Mouse (Mus musculus) left cerebral cortex, postnatal 4 days (tissue): ENCODE data around the gene Syn3. TPM values are rescaled to one million over a fixed set of nuclear protein-coding genes. Genes with fewer than 3 reads are reported as not detected.
A peak's percentile ranks its signal among the peaks of the same experiment; 100 is the strongest.

ENCODE experiments used
- DNase-seq: peaks from one replicate; pipeline ENCODE4 v3.0.0-alpha.2; 2022
- intact Hi-C: fragments of 180-260 bp; cut with DNase I; formaldehyde crosslinking; loops from one replicate; pipeline ENCODE4 v1.15.1; 2025
- total RNA-seq, 2 experiments: library from RNA; stranded (reverse); gene quantifications; 2 replicates each; pipeline ENCODE4 v1.2.3; 2021

The Syn3 gene
- total RNA-seq, 2 experiments from 2014 or later, result 82.2 to 85.4 TPM

- no peak for DNase-seq
- intact Hi-C loops, result no loop called here
These were observed 423.6 kb downstream of the Syn3 start for GRCm38 (mm10) chr10:86074971-86075711.

GRCm38 (mm10) chr10:86074134-86074533 lies 424.6 kb downstream of the Syn3 start:
- intact Hi-C loops, result no loop called here
- DNase-seq, result no peak

DNA sequence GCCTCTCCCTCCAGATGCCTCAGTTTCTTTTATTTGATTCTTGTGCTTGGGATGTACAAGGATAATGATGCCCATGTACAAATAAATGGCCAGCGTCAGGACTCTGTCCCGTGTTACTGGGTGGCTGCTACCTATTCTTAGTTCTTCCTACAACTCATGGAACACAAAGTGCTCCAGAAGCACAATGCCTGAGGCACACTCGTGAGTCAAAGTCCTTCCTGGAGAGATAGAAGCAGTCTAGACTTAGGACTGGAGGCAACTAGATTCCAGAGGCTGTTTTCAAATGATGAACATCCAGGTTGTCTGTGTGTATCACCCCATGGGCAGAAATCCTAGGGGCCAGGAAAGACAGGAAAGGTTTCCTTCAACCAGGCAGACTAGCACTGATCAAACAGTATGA lies 427.9 kb downstream of the Syn3 start:
- no peak for DNase-seq
- intact Hi-C loops, result no loop called here

DNA sequence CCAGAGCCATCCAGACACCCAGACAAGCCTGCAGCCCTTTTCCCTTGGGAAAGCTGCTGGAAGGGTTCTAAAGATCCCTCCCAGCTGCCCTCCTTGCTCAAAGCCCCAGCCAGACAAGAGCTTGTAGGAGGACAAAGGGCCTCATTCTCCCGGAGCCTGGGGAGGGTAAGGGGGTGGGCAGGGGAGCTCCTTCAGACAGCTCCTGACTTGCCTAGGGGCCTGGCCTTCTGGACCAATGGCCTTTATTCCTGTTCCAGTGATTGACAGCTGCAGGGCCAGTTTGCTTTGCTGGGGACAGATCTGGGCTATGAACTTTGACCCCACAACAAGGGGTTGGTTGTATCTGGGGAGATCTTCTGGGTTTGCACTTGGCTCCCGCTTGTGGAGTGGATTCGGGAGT lies 429.4 kb downstream of the Syn3 start:
- DNase-seq, result peak; percentile 29
- intact Hi-C loops, result loop anchor here (5.0 kb wide), 1 partner anchor 313 kb away; no protein-coding TSS in a partner anchor

DNA sequence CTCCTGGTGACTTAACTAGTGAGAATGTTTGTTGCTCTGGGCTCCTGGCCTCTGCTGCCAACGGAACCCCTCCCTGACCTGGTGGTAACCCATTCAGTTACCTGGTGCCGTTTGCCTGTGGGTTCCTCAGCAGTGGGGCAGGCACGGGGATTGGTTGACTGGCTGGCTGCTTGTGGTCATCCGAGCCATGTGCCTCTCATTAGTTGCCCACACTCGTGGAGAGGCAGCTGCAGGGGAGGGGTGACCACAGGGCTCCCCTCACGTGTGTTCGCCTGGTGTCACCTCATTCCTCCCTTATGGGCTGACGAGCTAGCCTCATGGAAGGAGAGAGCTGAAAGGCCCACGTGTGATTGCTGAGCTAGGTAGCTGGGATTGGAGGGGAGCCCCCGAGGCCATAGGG lies 430.8 kb downstream of the Syn3 start:
- intact Hi-C loops, result loop anchor here (5.0 kb wide), 1 partner anchor 314 kb away; no protein-coding TSS in a partner anchor
- DNase-seq, result no peak

- DNase-seq, result no peak
- intact Hi-C loops, result loop anchor here (5.0 kb wide), 1 partner anchor 316 kb away; no protein-coding TSS in a partner anchor
These were observed 432.0 kb downstream of the Syn3 start for GRCm38 (mm10) chr10:86066651-86067050.

DNA sequence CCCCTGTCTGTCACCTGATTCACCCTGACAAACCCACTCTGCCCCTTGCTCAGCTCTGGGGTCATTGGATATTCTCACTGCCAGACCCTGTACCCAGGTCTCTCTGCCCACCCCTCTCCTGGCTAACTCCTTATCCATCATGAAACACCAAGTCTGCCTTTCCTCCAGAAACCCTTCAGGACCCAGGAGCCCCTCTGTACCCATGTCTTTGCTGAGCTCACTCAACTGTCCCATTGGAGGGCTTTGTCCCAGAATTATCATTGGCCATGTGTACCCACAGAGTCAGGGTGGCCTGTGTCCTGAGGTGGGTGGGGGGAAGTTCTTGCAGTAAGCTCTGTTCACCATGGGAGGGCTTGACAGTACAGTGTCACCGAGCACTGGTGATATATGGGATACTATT lies 433.0 kb downstream of the Syn3 start:
- intact Hi-C loops, result loop anchor here (2.0 to 5.0 kb wide), 3 partner anchors 235 to 397 kb away; partner anchors contain the start of gene Timp3
- DNase-seq, result no peak

- peak; percentile 79 for DNase-seq
- intact Hi-C loops, result loop anchor here (2.0 to 5.0 kb wide), 4 partner anchors 236 to 398 kb away; partner anchors contain the start of gene Timp3
These were observed 433.8 kb downstream of the Syn3 start for GRCm38 (mm10) chr10:86064937-86065336.

DNA sequence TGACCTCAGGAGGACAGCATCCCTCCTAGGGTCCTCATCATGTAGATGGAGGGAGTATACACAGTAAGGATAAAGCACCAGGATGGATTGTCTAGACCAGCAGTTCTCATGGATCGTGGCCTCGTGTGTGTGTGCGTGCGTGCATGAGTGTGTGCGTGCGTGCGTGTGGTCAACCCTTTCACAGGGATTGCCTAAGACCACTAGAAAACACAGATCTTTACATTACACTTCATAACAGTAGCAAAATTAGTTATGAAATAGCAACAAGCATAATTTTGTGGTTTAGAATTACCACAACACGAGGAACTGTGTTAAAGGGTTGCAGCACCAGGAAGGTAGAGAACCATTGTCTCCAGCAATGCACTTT lies 435.7 kb downstream of the Syn3 start:
- no peak for DNase-seq
- intact Hi-C loops, result loop anchor here (5.0 kb wide), 1 partner anchor 389 kb away; no protein-coding TSS in a partner anchor

GRCm38 (mm10) chr10:86062261-86063017 lies 436.3 kb downstream of the Syn3 start:
- intact Hi-C loops, result loop anchor here (5.0 kb wide), 1 partner anchor 390 kb away; no protein-coding TSS in a partner anchor

DNA sequence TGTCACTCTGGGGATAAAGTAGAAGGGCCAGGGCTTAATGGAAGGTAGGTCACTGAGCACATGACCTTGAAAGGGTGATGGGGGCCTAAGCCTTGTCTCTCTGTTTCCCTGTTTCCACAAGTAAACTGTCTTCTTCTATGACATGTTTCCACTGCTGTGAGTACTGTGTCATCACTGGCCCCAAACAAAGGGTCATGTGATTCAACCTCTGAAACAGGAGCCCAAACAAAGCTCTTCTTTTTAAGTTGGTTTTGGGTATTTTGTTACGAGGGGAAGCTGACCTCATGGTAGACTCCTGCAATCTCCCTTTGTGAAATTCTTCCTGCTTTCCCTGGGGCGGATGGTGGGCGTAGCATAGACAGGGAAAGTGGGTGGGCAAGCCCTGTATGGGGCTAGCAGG lies 438.4 kb downstream of the Syn3 start:
- DNase-seq, result no peak
- intact Hi-C loops, result loop anchor here (5.0 kb wide), 1 partner anchor 392 kb away; no protein-coding TSS in a partner anchor

More at GRCm38 (mm10) chr10:86062261-86063017, 436.3 kb downstream of the Syn3 start:
- DNase-seq, result no peak

DNA sequence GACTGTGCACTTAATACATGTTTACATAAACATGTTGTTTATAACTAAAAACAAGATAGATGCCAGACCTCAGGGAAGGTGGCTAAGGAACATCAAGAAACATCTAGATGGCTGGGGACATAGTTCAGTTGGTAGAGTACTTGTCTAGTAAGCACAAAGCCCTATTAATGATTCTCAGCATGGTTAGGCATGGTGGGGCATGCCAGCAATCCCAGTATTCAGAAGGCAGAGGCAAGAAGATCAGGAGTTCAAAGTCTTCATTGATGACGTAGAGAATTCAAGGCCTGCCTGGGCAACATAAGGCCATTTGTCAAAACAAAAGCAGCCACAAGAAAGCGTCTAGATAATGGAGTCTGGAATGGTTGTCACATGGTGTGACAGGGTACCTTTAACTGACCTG lies 441.0 kb downstream of the Syn3 start:
- no peak for DNase-seq
- intact Hi-C loops, result no loop called here

DNA sequence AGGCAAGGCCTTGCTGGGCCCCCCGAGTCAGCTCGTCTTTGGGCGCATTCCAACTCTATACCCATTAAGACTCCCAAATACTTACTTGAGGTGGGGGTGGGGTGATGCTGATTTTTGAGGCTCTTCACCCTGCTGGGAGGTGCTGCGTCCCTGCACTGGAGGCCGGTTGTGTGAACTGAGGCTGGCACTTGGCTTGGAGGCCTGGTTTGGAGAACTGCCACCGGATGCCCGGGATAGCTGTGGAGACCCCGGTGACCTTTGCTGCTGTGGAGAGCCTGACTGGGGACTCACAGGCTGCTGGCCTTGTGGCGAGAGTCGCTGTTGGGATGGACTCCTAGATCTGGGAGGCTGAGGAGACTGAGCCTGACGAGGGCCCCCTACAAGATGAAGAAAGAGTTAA lies 441.4 kb downstream of the Syn3 start:
- no peak for DNase-seq
- intact Hi-C loops, result no loop called here

DNA sequence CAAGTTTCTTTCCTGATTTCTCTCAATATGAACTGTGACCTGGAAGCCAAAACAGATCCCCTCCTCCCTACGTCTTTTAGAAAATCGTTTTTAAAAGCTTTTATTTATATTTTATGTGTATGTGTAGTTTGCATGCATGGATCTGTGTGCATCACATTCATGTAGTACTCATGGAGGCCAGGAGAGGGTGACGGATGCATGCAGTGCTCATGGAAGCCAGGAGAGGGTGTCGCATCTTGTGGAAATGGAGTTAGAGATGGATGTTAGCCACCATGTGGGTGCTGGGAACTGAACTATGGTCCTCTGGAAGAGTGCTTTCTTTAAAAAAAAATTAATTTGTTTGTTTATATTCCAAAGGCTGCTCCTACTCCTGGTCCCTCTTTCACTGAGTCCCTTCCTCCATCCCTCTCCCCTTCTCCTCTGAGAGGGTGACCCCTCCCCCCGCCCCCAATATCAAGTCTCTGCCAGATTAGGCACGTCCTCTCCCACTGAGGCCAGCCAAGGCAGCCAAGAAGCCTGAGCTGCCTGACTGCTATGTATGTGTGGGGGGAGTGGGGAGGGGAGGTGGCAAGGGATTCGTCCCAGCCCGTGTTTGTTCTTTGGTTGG lies 442.3 kb downstream of the Syn3 start:
- intact Hi-C loops, result no loop called here
- DNase-seq, result no peak

DNA sequence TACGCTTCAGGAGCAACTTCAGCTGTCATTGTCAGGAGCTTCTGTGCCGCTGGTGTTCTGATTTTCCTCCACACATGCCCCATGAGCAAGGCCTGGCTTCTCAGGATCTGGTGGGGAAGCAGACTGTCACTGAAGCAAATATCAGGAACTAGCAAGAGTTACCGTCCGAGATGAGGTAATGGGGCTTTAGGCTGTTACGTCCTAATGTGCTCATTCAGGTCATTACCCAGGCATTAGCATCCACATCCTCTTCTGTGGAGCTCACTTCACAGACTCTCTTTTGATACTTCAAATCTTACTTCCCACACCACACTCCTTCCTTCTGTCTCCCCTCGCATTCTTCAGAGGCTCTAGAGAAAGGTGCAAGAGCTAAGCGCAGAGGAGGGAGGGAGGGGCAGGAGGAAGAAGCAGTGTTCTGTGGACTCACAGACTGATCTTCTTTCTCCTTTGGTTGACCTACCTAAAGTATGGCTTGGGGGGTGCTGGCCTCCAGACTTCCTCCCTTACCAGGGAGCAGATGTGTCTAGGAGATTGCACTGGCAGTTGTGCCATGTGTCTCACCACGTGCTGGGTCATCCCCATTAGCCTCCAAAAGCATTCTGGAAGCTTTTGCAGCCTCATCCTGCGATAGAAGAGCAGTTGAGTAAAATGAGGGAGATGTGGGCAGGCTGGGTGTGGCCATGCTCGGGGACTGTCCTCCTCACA lies 445.7 kb downstream of the Syn3 start:
- no peak for DNase-seq
- intact Hi-C loops, result no loop called here

GRCm38 (mm10) chr10:86050522-86050921 lies 448.2 kb downstream of the Syn3 start:
- intact Hi-C loops, result no loop called here
- DNase-seq, result no peak

- DNase-seq, result no peak
- intact Hi-C loops, result no loop called here
These were observed 450.9 kb downstream of the Syn3 start for GRCm38 (mm10) chr10:86047786-86048185.

GRCm38 (mm10) chr10:86046371-86046770 lies 452.3 kb downstream of the Syn3 start:
- intact Hi-C loops, result no loop called here
- DNase-seq, result no peak

- intact Hi-C loops, result no loop called here
- DNase-seq, result no peak
These were observed 454.6 kb downstream of the Syn3 start for GRCm38 (mm10) chr10:86044066-86044465.

- peak; percentile 26 for DNase-seq
- intact Hi-C loops, result no loop called here
These were observed 455.0 kb downstream of the Syn3 start for GRCm38 (mm10) chr10:86043651-86044050.
